ENCODE assay signal across 9 mouse cellular contexts in genomic region chr19:42432191-42432590, GRCm38 (mm10). TPM values are rescaled to one million over a fixed set of nuclear protein-coding genes. Genes with fewer than 3 reads are reported as not detected.
A peak's percentile ranks its signal among the peaks of the same experiment; 100 is the strongest.
DNase-seq lines count a peak whose midpoint lies in the region.
"Had no signal": no experiment of that assay in that cellular context is flagged by ENCODE, and none has a peak within 500 bp of the region (broad histone marks: within the 10 kb centered on the region; RNA-seq: fewer than 3 reads in every experiment).

No protein-coding gene starts in this region.

- intact Hi-C loops in left cerebral cortex, postnatal 36 days (cut with DNase I), result loop anchor here (5.0 to 10.0 kb wide), 3 partner anchors 50 to 227 kb away; partner anchors contain the start of genes R3hcc1l and Sfrp5

- peak; percentile 16 to 51 for DNase-seq in adrenal gland, adult (ENCODE audit: inconsistent age in 2 of 2, low spot score in 1 of 2)
- DNase-seq in adrenal gland, postnatal 4 days (ENCODE audit: low spot score in 2 of 2), result no peak
- peak; percentile 34 for DNase-seq in urinary bladder, adult 2 months (ENCODE audit: low spot score)
- no peak for DNase-seq in urinary bladder, postnatal 4 days (ENCODE audit: low spot score in 2 of 2)
- DNase-seq in frontal cortex, postnatal 10 days (ENCODE audit: low spot score in 2 of 2), result peak; percentile 37 to 53
- peak; percentile 53 to 66 for DNase-seq in left cerebral cortex, postnatal 36 days (ENCODE audit: low spot score in 2 of 2)
- peak; percentile 73 for DNase-seq in neural tube, embryonic 10.5 days (ENCODE audit: extremely low spot score, low spot score)
- no peak for DNase-seq in c-Kit-positive CD71-positive TER-119-positive erythroid progenitor cells, embryonic 14.5 days (ENCODE audit: low spot score)

RNA-seq across cellular contexts. Expression of gene Crtac1, which starts 0.6 kb away (rescaled TPM):
- 1 to 10 TPM; 2.6 to 3.9 TPM for total RNA-seq in adrenal gland, postnatal 4 days (2021)
- polyA plus RNA-seq in urinary bladder, adult 2 months (2012; rRNA removed), result 0.18 and 0.29 TPM in 2 replicates
- total RNA-seq in left cerebral cortex, postnatal 36 days (2021), result 10 to 100 TPM; 67.7 to 77.0 TPM
- polyA plus RNA-seq: erythroblast, embryonic 14.5 days had no signal

Comparison
In these comparisons a context has a peak if more than half of its experiments do, and no peak if none do; other contexts are left out.
1. DNase-seq: peak in adrenal gland, adult (2 of 2), urinary bladder, adult 2 months (single experiment), frontal cortex, postnatal 10 days (2 of 2), left cerebral cortex, postnatal 36 days (2 of 2) and neural tube, embryonic 10.5 days (single experiment); none in adrenal gland, postnatal 4 days (0 of 2), urinary bladder, postnatal 4 days (0 of 2) and c-Kit-positive CD71-positive TER-119-positive erythroid progenitor cells, embryonic 14.5 days (single experiment).
2. RNA of gene Crtac1, which starts 0.6 kb away (total RNA-seq): 67.7 to 77.0 TPM in left cerebral cortex, postnatal 36 days; 2.6 to 3.9 TPM in adrenal gland, postnatal 4 days; every median in the first group is over 10 times any median in the second.